In the genomic region with DNA sequence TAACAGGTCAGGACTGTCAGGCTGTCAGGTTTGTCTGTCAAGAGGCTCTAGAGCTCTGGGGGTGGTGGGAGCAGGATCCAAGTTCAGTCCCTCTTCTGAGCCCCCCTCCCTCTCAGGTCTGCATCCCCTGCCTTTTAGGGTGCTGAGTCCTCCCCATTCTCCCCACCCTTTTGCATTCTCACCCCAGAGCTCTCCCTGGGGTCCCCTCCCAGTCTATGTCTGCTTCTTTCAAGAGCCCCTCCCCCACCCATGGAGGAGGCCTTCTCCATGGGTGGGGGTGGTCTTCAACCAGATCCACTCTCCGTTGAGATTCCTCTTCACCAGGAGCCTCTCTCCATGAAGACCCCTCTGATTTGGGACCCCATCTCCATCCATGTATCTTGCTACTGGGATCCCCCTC, we compare ENCODE assay signal across 8 mouse cellular contexts. TPM values are rescaled to one million over a fixed set of nuclear protein-coding genes. Genes with fewer than 3 reads are reported as not detected.
DNase-seq lines count a peak whose midpoint lies in the region; ATAC-seq lines count a peak whose summit lies in the region.

No protein-coding gene starts in this region.

- no peaks in the 10 kb centered on the region for H3K36me3 ChIP-seq in kidney, embryonic 14.5 days (ENCODE audit: control insufficient read depth, insufficient read depth, low read length)
- no peaks in the 10 kb centered on the region for H3K36me3 ChIP-seq in embryonic facial prominence, embryonic 11.5 days (replicated peaks; ENCODE audit: control insufficient read depth, insufficient read depth, low read depth, low read length)
- H3K36me3 ChIP-seq in hindbrain, embryonic 14.5 days (replicated peaks; ENCODE audit: control insufficient read depth, insufficient read depth), result no peaks in the 10 kb centered on the region
- H3K36me3 ChIP-seq in midbrain, embryonic 13.5 days, result no peaks in the 10 kb centered on the region

- H3K9ac ChIP-seq in kidney, embryonic 14.5 days (ENCODE audit: low read depth, low read length), result peak overlapping the region; percentile 99; the same call in 1 of the 2 replicates
- H3K9ac ChIP-seq in embryonic facial prominence, embryonic 11.5 days (replicated peaks; ENCODE audit: low read length), result peak overlapping the region; percentile 99
- H3K9ac ChIP-seq in hindbrain, embryonic 14.5 days, result peak overlapping the region; percentile 99
- peak overlapping the region; percentile 99 for H3K9ac ChIP-seq in midbrain, embryonic 13.5 days (replicated peaks)

- WGBS in kidney, embryonic 14.5 days, result 21% methylated on average over 1 of the region's 1 CpGs
- 12% methylated on average over 1 of the region's 1 CpGs for WGBS in embryonic facial prominence, embryonic 11.5 days
- WGBS in hindbrain, embryonic 14.5 days, result 29% methylated on average over 1 of the region's 1 CpGs
- whole genome bisulfite sequencing in midbrain, embryonic 13.5 days, result 21% methylated on average over 1 of the region's 1 CpGs

- H3K4me3 ChIP-seq in kidney, embryonic 14.5 days (ENCODE audit: low read length), result peak overlapping the region; percentile 87
- H3K4me3 ChIP-seq in embryonic facial prominence, embryonic 11.5 days (ENCODE audit: low read depth, low read length), result peak overlapping the region; percentile 97
- H3K4me3 ChIP-seq in hindbrain, embryonic 14.5 days (replicated peaks; ENCODE audit: low read length), result peak overlapping the region; percentile 88
- H3K4me3 ChIP-seq in midbrain, embryonic 13.5 days (replicated peaks), result peak overlapping the region; percentile 92

- no peak for ATAC-seq in kidney, embryonic 14.5 days (ENCODE audit: low FRiP score, low TSS enrichment)
- no peak for ATAC-seq in embryonic facial prominence, embryonic 11.5 days (replicated peaks; ENCODE audit: insufficient number of reproducible peaks, low FRiP score, low TSS enrichment, low read depth)
- ATAC-seq in hindbrain, embryonic 14.5 days (ENCODE audit: low FRiP score), result no peak
- ATAC-seq in midbrain, embryonic 13.5 days, result no peak

- H3K4me2 ChIP-seq in kidney, embryonic 14.5 days (replicated peaks; ENCODE audit: low read depth, low read length), result peak overlapping the region; percentile 64
- peak overlapping the region; percentile 69 for H3K4me2 ChIP-seq in embryonic facial prominence, embryonic 11.5 days (ENCODE audit: low read depth, low read length)
- peak overlapping the region; percentile 99 for H3K4me2 ChIP-seq in hindbrain, embryonic 14.5 days (replicated peaks)
- H3K4me2 ChIP-seq in midbrain, embryonic 13.5 days (replicated peaks), result peak overlapping the region; percentile 100

- peaks cover 35% of the 10 kb centered on the region for H3K4me1 ChIP-seq in kidney, embryonic 14.5 days (ENCODE audit: control insufficient read depth, insufficient read depth, low read length)
- H3K4me1 ChIP-seq in embryonic facial prominence, embryonic 11.5 days (ENCODE audit: control insufficient read depth, insufficient read depth, low read length), result peaks cover 7% of the 10 kb centered on the region
- peaks cover 36% of the 10 kb centered on the region for H3K4me1 ChIP-seq in hindbrain, embryonic 14.5 days (replicated peaks; ENCODE audit: control insufficient read depth, insufficient read depth, low read length)
- H3K4me1 ChIP-seq in midbrain, embryonic 13.5 days (replicated peaks), result peaks cover 42% of the 10 kb centered on the region

- no peaks in the 10 kb centered on the region for H3K9me3 ChIP-seq in kidney, embryonic 14.5 days (ENCODE audit: control insufficient read depth, low read length)
- no peaks in the 10 kb centered on the region for H3K9me3 ChIP-seq in embryonic facial prominence, embryonic 11.5 days (replicated peaks; ENCODE audit: control insufficient read depth, low read length)
- H3K9me3 ChIP-seq in hindbrain, embryonic 14.5 days (ENCODE audit: control insufficient read depth, low read length), result no peaks in the 10 kb centered on the region
- H3K9me3 ChIP-seq in midbrain, embryonic 13.5 days, result no peaks in the 10 kb centered on the region

- peak overlapping the region; percentile 97 for H3K27ac ChIP-seq in kidney, embryonic 14.5 days (ENCODE audit: low read depth, low read length)
- peak overlapping the region; percentile 99; the same call in 1 of the 2 replicates for H3K27ac ChIP-seq in embryonic facial prominence, embryonic 11.5 days (replicated peaks; ENCODE audit: low read depth, low read length)
- H3K27ac ChIP-seq in hindbrain, embryonic 14.5 days, result peak overlapping the region; percentile 99
- H3K27ac ChIP-seq in midbrain, embryonic 13.5 days, result peak overlapping the region; percentile 99

- no peaks in the 10 kb centered on the region for H3K27me3 ChIP-seq in kidney, embryonic 14.5 days (ENCODE audit: control insufficient read depth, insufficient read depth, low read length)
- no peaks in the 10 kb centered on the region for H3K27me3 ChIP-seq in embryonic facial prominence, embryonic 11.5 days (ENCODE audit: control insufficient read depth, insufficient read depth, low read length)
- H3K27me3 ChIP-seq in hindbrain, embryonic 14.5 days (ENCODE audit: control insufficient read depth, insufficient read depth, low read length), result no peaks in the 10 kb centered on the region
- H3K27me3 ChIP-seq in midbrain, embryonic 13.5 days, result no peaks in the 10 kb centered on the region

- DNase-seq in kidney, adult 8-10 months, result no peak
- no peak for DNase-seq in embryonic facial prominence, embryonic 11.5 days (ENCODE audit: low spot score)
- no peak for DNase-seq in hindbrain, embryonic 14.5 days (ENCODE audit: low spot score)
- DNase-seq in embryo, embryonic 9.5 days (ENCODE audit: extremely low spot score), result no peak
- no peak for DNase-seq in urinary bladder, adult 18-20 months (ENCODE audit: low spot score in 2 of 2)
- no peak for DNase-seq in adrenal gland, postnatal 25 days

RNA-seq across cellular contexts. Expression of a gene that starts 0.7 kb away (rescaled TPM):
- 65.8 and 73.1 TPM in 2 replicates for polyA plus RNA-seq in kidney, embryonic 14.5 days (2014; fragmentation: Nextera tagmentation; extraction: Ambion mirVana)
- 46.2 and 48.6 TPM in 2 replicates for polyA plus RNA-seq in embryonic facial prominence, embryonic 11.5 days (2014; fragmentation: Nextera tagmentation; extraction: Ambion mirVana)
- polyA plus RNA-seq in hindbrain, embryonic 14.5 days (2014; fragmentation: Nextera tagmentation; extraction: Ambion mirVana), result 105 and 119 TPM in 2 replicates
- 68.4 and 77.5 TPM in 2 replicates for polyA plus RNA-seq in midbrain, embryonic 13.5 days (2015; fragmentation: Nextera tagmentation; extraction: Ambion mirVana)
- total RNA-seq in adrenal gland, postnatal 25 days (2021), result 112 and 128 TPM in 2 replicates

RNA-seq across cellular contexts. Expression of a gene that starts 54.8 kb away (rescaled TPM):
- polyA plus RNA-seq in kidney, embryonic 14.5 days (2014; fragmentation: Nextera tagmentation; extraction: Ambion mirVana), result 4.0 and 5.5 TPM in 2 replicates
- 3.5 TPM in 2 replicates for polyA plus RNA-seq in embryonic facial prominence, embryonic 11.5 days (2014; fragmentation: Nextera tagmentation; extraction: Ambion mirVana)
- 22.4 and 27.5 TPM in 2 replicates for polyA plus RNA-seq in hindbrain, embryonic 14.5 days (2014; fragmentation: Nextera tagmentation; extraction: Ambion mirVana)
- 16.6 and 19.1 TPM in 2 replicates for polyA plus RNA-seq in midbrain, embryonic 13.5 days (2015; fragmentation: Nextera tagmentation; extraction: Ambion mirVana)
- 6.9 TPM in 2 replicates for total RNA-seq in adrenal gland, postnatal 25 days (2021)
